Mouse (Mus musculus) frontal cortex, postnatal 10 days (tissue): ENCODE data around the gene Apba2.
A peak's percentile ranks its signal among the peaks of the same experiment; 100 is the strongest.

ENCODE experiments used
- DNase-seq, 2 experiments: peaks; one replicate each; pipeline ENCODE4 v3.0.0; 2022; ENCODE audit warnings: low spot score in 2 of 2, mixed read lengths in 1 of 2

Gene Apba2

GRCm38 (mm10) chr7:64725967-64726695 is 224.6 kb downstream of the Apba2 start:
- no peak for DNase-seq

DNA sequence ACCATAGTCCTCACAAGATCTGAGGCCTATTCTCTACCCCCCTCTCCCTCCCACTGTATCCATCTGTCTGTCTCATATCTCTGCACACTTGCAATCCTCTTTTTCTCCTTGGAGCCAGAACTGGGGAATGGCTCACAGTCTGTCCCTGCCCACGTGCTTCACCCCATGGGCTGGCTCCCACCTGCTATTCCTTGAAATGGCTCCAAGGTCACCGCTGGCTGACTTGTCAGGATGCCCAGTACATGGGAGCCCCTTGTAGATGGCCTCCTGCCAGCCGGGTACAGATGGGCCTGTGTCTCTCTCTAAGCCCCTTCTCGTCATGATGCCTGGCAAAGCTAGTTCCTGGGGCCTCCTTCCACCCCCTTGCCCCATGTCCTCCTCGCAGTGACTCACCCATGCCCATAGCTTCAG is 226.7 kb downstream of the Apba2 start:
- DNase-seq: peak in 1 of 2 experiments; percentile 43

GRCm38 (mm10) chr7:64728816-64729215 is 227.3 kb downstream of the Apba2 start:
- no peak for DNase-seq

DNA sequence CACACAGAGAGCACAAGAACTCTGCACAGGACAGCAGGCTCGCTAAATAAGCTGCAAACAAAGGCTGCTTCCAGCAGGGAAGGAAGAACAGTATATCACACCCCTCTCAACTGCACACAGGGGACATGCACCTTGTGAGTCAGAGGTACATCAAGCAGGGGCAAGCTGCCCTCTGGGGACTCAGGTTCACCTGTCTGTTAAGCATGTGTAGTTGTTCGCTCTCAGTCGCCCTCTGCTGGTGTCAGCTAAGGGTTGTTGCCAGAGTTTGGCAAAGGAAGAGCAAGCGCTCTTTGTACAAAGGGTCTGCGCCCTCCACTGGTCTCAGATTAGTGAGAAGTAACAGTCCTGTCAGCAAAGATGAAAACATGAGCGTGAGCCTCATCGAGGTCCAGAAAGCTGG is 228.3 kb downstream of the Apba2 start:
- peak in 1 of 2 experiments; percentile 70 for DNase-seq

GRCm38 (mm10) chr7:64739131-64739530 is 237.6 kb downstream of the Apba2 start:
- no peak for DNase-seq

DNA sequence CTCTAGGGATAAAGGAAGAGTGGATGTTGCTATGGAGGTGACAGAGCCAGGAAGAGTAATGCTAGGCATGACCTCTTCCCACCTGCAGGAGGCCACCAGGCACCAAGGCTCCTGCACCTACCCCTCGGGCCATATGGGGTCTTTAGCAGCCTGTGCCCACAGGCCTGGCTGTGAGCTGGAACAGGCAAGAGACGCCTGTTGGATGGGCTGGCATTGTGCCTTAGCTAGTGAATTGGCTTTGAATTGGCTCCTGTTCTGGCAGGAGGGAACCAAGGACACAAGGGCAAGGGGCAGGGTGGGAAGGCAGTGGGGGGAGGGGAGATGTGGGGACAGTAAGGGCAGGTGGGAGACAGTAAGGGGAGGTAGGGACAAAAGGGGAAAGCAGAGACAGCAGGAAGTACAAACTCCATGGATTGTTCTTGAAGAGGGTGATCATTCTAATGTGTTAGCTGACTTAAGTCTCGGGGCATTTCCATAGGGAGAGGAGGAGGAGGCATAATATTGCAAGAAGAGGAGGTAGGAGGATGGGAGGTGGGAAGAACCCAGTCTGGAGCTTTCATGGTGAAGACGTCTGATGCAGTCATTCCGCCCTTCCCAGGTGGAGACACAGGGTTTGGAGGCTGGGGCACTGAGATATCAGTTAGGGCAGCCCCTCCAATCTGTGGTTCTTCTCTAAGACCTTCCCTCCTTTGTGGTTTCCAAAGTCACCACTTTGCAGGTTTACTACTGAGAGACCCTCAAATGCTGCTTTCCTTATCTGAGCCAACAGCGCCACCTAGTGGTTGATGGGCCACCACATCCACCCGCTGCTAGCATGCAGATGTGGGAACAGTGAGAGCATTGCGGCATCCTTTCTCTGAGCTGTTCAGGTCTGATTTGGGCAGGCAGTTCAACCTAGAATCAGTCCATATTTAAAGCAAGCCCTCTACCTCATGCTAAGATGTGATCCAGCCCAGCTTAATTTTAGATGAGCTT is 240.1 kb downstream of the Apba2 start:
- peak; percentile 77 to 87 for DNase-seq

GRCm38 (mm10) chr7:64743610-64744009 is 242.1 kb downstream of the Apba2 start:
- DNase-seq: no peak

GRCm38 (mm10) chr7:64751465-64751864 is 250.0 kb downstream of the Apba2 start:
- peak; percentile 65 to 68 for DNase-seq

GRCm38 (mm10) chr7:64752133-64752532 is 250.6 kb downstream of the Apba2 start:
- DNase-seq: no peak

DNA sequence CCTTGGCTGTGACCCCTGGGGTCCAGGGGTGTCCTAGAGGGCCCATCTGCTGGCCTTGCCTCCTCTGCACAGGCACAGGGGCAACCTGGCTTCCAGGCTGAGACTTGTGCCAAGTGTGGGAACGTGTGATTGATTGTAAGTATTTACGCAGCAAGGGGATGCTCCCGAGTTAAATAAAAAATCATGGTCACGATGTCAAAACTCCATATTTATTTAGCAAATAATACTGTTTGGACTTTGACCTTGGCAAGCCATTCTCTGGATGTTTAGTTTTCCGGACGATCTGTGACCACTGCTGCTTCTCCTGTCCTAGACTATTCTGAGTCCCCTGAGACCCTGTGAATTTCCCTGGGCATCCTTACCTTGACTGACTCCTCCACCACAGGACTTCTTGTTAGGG is 252.2 kb downstream of the Apba2 start:
- DNase-seq: no peak

DNA sequence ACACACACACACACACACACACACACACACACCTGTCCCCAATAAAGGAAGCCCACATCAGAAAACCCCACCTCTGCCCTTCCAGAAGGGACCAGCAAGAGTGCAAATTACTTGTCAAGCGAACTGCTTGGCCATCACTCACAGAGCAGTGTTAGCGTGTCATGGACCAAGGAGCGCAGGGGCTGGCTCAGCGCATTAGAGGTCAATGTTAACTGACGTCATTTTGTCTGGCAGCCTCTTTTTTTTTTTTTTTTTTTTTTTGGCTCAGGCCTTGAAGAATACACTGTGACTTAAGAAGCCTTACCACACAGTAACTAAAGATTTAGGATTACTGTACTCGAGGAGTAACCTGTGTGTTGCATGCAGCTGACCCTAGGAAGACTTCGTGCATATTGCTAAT is 252.7 kb downstream of the Apba2 start:
- DNase-seq: no peak

DNA sequence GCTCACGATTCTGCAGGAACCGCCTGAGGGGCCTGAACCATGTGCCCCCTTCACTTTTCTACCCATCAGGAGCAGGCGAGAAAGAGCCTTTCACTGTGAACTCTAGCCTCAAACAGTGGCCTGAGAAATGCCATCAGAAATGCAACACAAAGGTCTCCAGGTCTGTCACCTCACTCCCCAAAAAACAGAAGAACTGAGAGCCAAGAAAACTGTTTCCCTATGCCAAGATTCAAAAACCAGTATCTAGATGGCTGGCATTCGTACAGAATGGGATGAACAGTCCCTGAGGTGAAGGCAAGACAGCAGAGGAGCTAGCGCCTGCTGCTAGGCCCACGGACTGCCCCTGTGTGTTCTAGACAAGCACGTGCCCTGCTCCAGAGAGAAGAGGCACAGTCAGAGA is 253.6 kb downstream of the Apba2 start:
- no peak for DNase-seq

DNA sequence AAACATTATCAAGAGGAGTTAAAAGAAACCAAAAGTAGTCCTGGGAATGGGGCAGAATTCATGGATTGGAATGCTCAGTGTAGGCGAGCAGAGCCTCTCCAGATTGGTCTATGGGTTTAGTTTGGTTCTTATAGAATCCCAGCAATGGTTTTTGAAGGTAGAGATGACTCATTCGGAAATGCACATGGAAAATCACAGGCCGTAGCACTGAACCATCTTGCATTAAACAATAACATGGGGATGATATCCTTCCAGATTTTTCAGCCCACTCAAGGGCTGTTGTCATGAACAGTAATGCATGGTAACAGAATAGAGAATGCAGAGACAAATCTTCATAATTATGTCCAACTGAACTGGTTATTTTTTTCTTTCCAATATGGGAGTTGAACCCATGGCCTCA is 264.1 kb downstream of the Apba2 start:
- no peak for DNase-seq

DNA sequence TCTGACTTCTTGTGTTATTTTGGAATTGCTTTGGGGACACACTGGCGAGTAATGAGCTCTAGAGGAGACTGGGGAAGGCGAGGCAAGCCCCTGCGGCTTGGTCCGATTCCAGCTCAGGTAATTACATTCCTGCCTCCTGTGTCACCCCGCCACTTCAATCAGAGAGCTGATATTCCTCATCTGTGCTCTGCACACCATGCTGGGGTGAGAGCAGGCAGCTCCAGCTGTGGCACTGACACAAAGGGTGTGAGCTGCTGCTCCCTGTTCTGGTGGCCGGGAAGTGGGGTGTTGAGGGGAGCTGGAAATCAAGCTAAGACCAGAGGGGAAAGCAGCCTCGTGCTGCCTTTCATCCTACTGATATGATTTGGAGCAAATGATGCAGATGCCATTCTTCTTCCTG is 268.3 kb downstream of the Apba2 start:
- DNase-seq: no peak

GRCm38 (mm10) chr7:64770779-64771390 is 269.4 kb downstream of the Apba2 start:
- no peak for DNase-seq

GRCm38 (mm10) chr7:64773465-64773864 is 272.0 kb downstream of the Apba2 start:
- DNase-seq: no peak

DNA sequence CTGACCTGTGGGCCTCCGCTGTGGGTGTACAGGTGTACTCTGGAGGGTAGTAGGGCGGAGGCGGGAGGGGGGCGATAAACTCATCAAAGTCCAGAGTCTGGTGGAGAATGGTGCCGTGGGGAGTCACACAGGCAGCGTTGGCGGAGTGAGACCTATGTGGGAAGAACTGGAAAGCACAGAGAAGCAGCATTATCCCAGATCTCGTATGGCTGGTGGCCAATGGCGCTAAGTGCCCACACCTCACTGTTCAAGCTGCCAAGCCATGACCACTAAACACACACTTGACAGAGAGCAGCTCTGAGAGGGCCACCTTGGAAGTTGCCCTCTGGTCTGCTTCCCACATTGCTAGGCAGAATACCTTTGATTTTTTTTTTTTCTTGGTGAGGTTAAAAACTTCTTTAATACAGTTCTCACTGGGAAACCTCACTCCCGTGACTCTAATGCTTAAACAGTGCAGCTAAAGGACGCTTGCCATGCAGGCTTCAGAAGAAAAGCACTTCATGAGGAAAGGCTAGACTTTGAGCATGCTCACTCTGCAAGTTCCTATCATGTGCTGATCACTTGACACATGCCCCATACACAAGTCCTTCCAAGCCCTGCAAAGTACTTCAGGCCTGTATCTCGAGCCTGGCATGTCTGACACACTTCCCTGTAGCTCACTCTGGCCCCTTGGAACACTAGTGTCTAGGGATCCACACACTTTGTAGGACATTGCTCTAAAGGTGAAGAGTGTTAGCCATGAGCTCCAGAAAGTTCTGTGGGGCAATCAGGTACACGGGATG is 275.4 kb downstream of the Apba2 start:
- DNase-seq: no peak

DNA sequence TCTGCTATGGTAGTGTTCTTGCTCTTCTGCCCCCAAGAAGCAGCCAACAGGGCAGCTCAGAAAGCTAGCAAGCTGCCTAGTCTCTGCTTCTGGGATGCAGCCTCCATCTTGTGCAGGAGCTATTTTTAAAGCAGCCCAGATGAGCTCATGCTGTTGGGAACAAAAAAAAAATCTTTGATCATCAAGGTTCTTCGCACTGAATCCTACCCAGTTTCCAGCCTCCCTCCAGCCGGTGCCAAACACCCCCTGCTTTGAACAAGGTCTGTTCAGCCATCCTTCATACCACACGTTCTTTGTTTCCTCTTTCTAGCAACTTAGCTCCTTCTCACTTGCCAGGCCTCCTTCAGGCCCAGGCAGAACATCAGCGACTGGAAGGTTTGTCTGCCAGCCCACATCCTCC is 278.0 kb downstream of the Apba2 start:
- DNase-seq: peak in 1 of 2 experiments; percentile 36

- DNase-seq: no peak
Observed at GRCm38 (mm10) chr7:64785040-64785439, 283.5 kb downstream of the Apba2 start.

GRCm38 (mm10) chr7:64791145-64791544 is 289.6 kb downstream of the Apba2 start:
- no peak for DNase-seq

DNA sequence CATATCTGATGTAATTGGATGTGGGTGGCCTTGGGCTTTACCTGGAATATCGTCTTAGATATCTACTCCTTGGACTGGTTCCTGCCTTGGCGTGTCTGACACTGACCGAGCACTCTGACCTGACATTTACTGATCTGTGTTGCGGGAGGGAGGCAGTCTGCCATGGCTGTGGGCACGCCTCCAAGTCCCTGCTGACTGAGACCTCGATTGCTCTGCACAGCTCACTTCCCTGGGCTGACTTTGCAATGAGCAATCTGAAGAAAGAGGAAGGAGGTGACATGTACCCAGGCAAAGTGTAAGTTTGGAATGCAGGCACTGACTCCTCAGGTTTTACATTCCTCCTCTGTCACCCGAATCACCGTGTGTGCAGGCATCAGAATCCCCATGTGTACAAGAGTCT is 290.5 kb downstream of the Apba2 start:
- DNase-seq: no peak

- DNase-seq: no peak
Observed at GRCm38 (mm10) chr7:64795554-64795953, 294.0 kb downstream of the Apba2 start.
